Mouse (Mus musculus) liver, embryonic 12.5 days (tissue): ENCODE data around the gene Coq8b. TPM values are rescaled to one million over a fixed set of nuclear protein-coding genes. Genes with fewer than 3 reads are reported as not detected.

Experiments used
- ATAC-seq: fragments of 200-750 bp; cut with Nextera tagmentation; 2 replicates; pipeline ENCODE4 v1.8.0; 2017; ENCODE audit warnings: moderate number of reproducible peaks, mild to moderate bottlenecking, moderate library complexity
- H3K27ac ChIP-seq: fragments of 300-500 bp; sonication (generic); 2 replicates; pipeline ENCODE4 v1.5.1; 2016; ENCODE audit warnings: mild to moderate bottlenecking
- H3K27me3 ChIP-seq: fragments of 300-500 bp; sonication (generic); replicated peaks from 2 replicates; pipeline ENCODE4 v1.6.1; 2016; ENCODE audit warnings: mild to moderate bottlenecking, moderate library complexity
- H3K36me3 ChIP-seq: fragments of 300-500 bp; sonication (generic); 2 replicates; pipeline ENCODE4 v1.6.1; 2016; ENCODE audit warnings: mild to moderate bottlenecking, moderate library complexity
- H3K4me1 ChIP-seq: fragments of 300-500 bp; sonication (generic); 2 replicates; pipeline ENCODE4 v1.6.1; 2016
- H3K4me2 ChIP-seq: fragments of 300-500 bp; sonication (generic); 2 replicates; pipeline ENCODE4 v1.6.1; 2016; ENCODE audit warnings: mild to moderate bottlenecking, moderate library complexity
- H3K4me3 ChIP-seq: fragments of 300-500 bp; sonication (generic); 2 replicates; pipeline ENCODE4 v1.5.1; 2016; ENCODE audit warnings: mild to moderate bottlenecking, moderate library complexity
- H3K9ac ChIP-seq: fragments of 300-500 bp; sonication (generic); 2 replicates; pipeline ENCODE4 v1.6.1; 2016; ENCODE audit warnings: mild to moderate bottlenecking, moderate library complexity
- H3K9me3 ChIP-seq: fragments of 300-500 bp; sonication (generic); replicated peaks from 2 replicates; pipeline ENCODE4 v1.6.1; 2016; ENCODE audit warnings: mild to moderate bottlenecking, moderate library complexity
- WGBS: fragments of 180-500 bp; shearing (Covaris S2); methylation state at CpG from one replicate; pipeline ENCODE4 v1.1.7; 2016; ENCODE audit not compliant: insufficient replicate concordance; 5-methylcytosine and 5-hydroxymethylcytosine counted together
- polyA plus RNA-seq: library from polyadenylated mRNA; unstranded; fragments of >200 nt; fragmentation: Nextera tagmentation; extraction: Ambion mirVana; gene quantifications from 2 replicates; pipeline ENCODE4 v1.2.1, GENCODE M21; 2016

Coq8b gene
- polyA plus RNA-seq, 1 experiment from 2014 or later, result 15.7 TPM

GRCm38 (mm10) chr7:27203730-27204449, 28.9 kb upstream of the Coq8b start:
- H3K27ac ChIP-seq, result no peak overlapping the region
- H3K4me2 ChIP-seq, result no peak overlapping the region
- WGBS, result 88% methylated on average over 8 of the region's 8 CpGs
- H3K9me3 ChIP-seq, result no peaks in the 10 kb centered on the region
- H3K27me3 ChIP-seq, result no peaks in the 10 kb centered on the region
- ATAC-seq, result no peak
- H3K36me3 ChIP-seq, result peaks cover 54% of the 10 kb centered on the region
- H3K4me1 ChIP-seq, result no peaks in the 10 kb centered on the region
- H3K4me3 ChIP-seq, result no peak overlapping the region
- no peak overlapping the region for H3K9ac ChIP-seq

GRCm38 (mm10) chr7:27212626-27213025, 20.2 kb upstream of the Coq8b start:
- Histone ChIP-seq H3K27ac (no peak overlapping the region), H3K4me3 (no peak overlapping the region), H3K9me3 (no peaks in the 10 kb centered on the region), H3K4me1 (no peaks in the 10 kb centered on the region), H3K9ac (0 out of 2 replicates have a peak overlapping the region, but pooled peaks have one; percentile 23), H3K4me2 (no peak overlapping the region), H3K27me3 (no peaks in the 10 kb centered on the region), H3K36me3 (peaks cover 89% of the 10 kb centered on the region)
- WGBS, result 62% methylated on average over 2 of the region's 2 CpGs
- no peak for ATAC-seq

- peaks cover 32% of the 10 kb centered on the region for H3K4me1 ChIP-seq
- H3K4me2 ChIP-seq, result no peak overlapping the region
- ATAC-seq, result no peak
- no peak overlapping the region for H3K27ac ChIP-seq
- no peaks in the 10 kb centered on the region for H3K27me3 ChIP-seq
- H3K9ac ChIP-seq, result no peak overlapping the region
- H3K9me3 ChIP-seq, result no peaks in the 10 kb centered on the region
- no peak overlapping the region for H3K4me3 ChIP-seq
- 75% methylated on average over 7 of the region's 7 CpGs for WGBS
- H3K36me3 ChIP-seq, result peaks cover 64% of the 10 kb centered on the region
These were observed 14.2 kb upstream of the Coq8b start for GRCm38 (mm10) chr7:27218586-27218985.

GRCm38 (mm10) chr7:27219937-27220336, 12.9 kb upstream of the Coq8b start:
- ATAC-seq, result peak; percentile 25; the same call in 1 of the 2 replicates

GRCm38 (mm10) chr7:27221939-27222338, 10.9 kb upstream of the Coq8b start:
- WGBS, result 75% methylated on average over 6 of the region's 6 CpGs
- Histone ChIP-seq H3K4me2 (0 out of 2 replicates have a peak overlapping the region, but pooled peaks have one; percentile 43), H3K4me1 (peaks cover 65% of the 10 kb centered on the region), H3K27ac (peak overlapping the region; percentile 62), H3K36me3 (peaks cover 44% of the 10 kb centered on the region), H3K9ac (no peak overlapping the region), H3K27me3 (no peaks in the 10 kb centered on the region), H3K9me3 (no peaks in the 10 kb centered on the region), H3K4me3 (no peak overlapping the region)
- no peak for ATAC-seq

More at GRCm38 (mm10) chr7:27219937-27220336, 12.9 kb upstream of the Coq8b start:
- Histone ChIP-seq H3K9me3 (no peaks in the 10 kb centered on the region), H3K36me3 (peaks cover 58% of the 10 kb centered on the region), H3K27me3 (no peaks in the 10 kb centered on the region), H3K27ac (no peak overlapping the region), H3K4me1 (peaks cover 45% of the 10 kb centered on the region), H3K4me2 (no peak overlapping the region), H3K9ac (no peak overlapping the region), H3K4me3 (no peak overlapping the region)
- 78% methylated on average over 11 of the region's 11 CpGs for WGBS

- ATAC-seq, result peak; percentile 81
- Histone ChIP-seq H3K36me3 (peaks cover 38% of the 10 kb centered on the region), H3K9ac (peak overlapping the region; percentile 29; the same call in 1 of the 2 replicates)
These were observed 10.3 kb upstream of the Coq8b start for GRCm38 (mm10) chr7:27222538-27222937.

GRCm38 (mm10) chr7:27224877-27225575, 7.8 kb upstream of the Coq8b start:
- ATAC-seq, result no peak
- Histone ChIP-seq H3K4me3 (no peak overlapping the region), H3K27me3 (no peaks in the 10 kb centered on the region), H3K4me1 (peaks cover 83% of the 10 kb centered on the region), H3K9me3 (no peaks in the 10 kb centered on the region), H3K36me3 (peaks cover 17% of the 10 kb centered on the region), H3K9ac (no peak overlapping the region), H3K27ac (0 out of 2 replicates have a peak overlapping the region, but pooled peaks have one; percentile 21), H3K4me2 (peak overlapping the region; percentile 92)
- WGBS, result 81% methylated on average over 11 of the region's 11 CpGs

More at GRCm38 (mm10) chr7:27222538-27222937, 10.3 kb upstream of the Coq8b start:
- Histone ChIP-seq H3K4me1 (peaks cover 71% of the 10 kb centered on the region), H3K27ac (peak overlapping the region; percentile 62), H3K9me3 (no peaks in the 10 kb centered on the region), H3K4me2 (peak overlapping the region; percentile 43), H3K27me3 (no peaks in the 10 kb centered on the region), H3K4me3 (no peak overlapping the region)
- WGBS, result 40% methylated on average over 1 of the region's 1 CpGs

GRCm38 (mm10) chr7:27227276-27227675, 5.5 kb upstream of the Coq8b start:
- no peak for ATAC-seq
- Histone ChIP-seq H3K9ac (peak overlapping the region; percentile 84), H3K4me2 (peak overlapping the region; percentile 92), H3K27me3 (no peaks in the 10 kb centered on the region), H3K27ac (no peak overlapping the region), H3K4me3 (peak overlapping the region; percentile 70), H3K9me3 (no peaks in the 10 kb centered on the region), H3K36me3 (peaks cover 7% of the 10 kb centered on the region), H3K4me1 (peaks cover 79% of the 10 kb centered on the region)
- WGBS, result 37% methylated on average over 9 of the region's 9 CpGs

GRCm38 (mm10) chr7:27227676-27228075, 5.1 kb upstream of the Coq8b start:
- Histone ChIP-seq H3K9ac (peak overlapping the region; percentile 84), H3K27me3 (no peaks in the 10 kb centered on the region), H3K9me3 (no peaks in the 10 kb centered on the region), H3K27ac (peak overlapping the region; percentile 80), H3K4me3 (peak overlapping the region; percentile 70), H3K4me1 (peaks cover 79% of the 10 kb centered on the region), H3K36me3 (peaks cover 7% of the 10 kb centered on the region), H3K4me2 (peak overlapping the region; percentile 92)
- WGBS, result 7% methylated on average over 10 of the region's 10 CpGs
- peak; percentile 3; the same call in 1 of the 2 replicates for ATAC-seq

GRCm38 (mm10) chr7:27228281-27228821, 4.5 kb upstream of the Coq8b start, which contains the start of gene Itpkc:
Gene Itpkc (minus strand): TSS chr7:27228661.
- under 1% methylated on average over 49 of the region's 49 CpGs for WGBS
- peak within 1 kb of the TSS; percentile 92 for H3K4me2 ChIP-seq
- H3K9ac ChIP-seq, result peak within 1 kb of the TSS; percentile 84
- H3K9me3 ChIP-seq, result no peaks in the 10 kb centered on the region
- H3K36me3 ChIP-seq, result peaks cover 7% of the 10 kb centered on the region
- H3K4me1 ChIP-seq, result peaks cover 74% of the 10 kb centered on the region
- H3K27ac ChIP-seq, result peak within 1 kb of the TSS; percentile 80
- H3K27me3 ChIP-seq, result no peaks in the 10 kb centered on the region
- H3K4me3 ChIP-seq, result peak within 1 kb of the TSS; percentile 70
- peak; percentile 81 for ATAC-seq

- H3K27me3 ChIP-seq, result no peaks in the 10 kb centered on the region
- peak overlapping the region; percentile 84 for H3K9ac ChIP-seq
- 24% methylated on average over 6 of the region's 6 CpGs for WGBS
- peaks cover 74% of the 10 kb centered on the region for H3K4me1 ChIP-seq
- H3K9me3 ChIP-seq, result no peaks in the 10 kb centered on the region
- no peak for ATAC-seq
- H3K27ac ChIP-seq, result peak overlapping the region; percentile 80
- peak overlapping the region; percentile 92 for H3K4me2 ChIP-seq
- H3K36me3 ChIP-seq, result peaks cover 7% of the 10 kb centered on the region
- H3K4me3 ChIP-seq, result peak overlapping the region; percentile 70
These were observed 4.0 kb upstream of the Coq8b start for GRCm38 (mm10) chr7:27228865-27229264.

- 55% methylated on average over 4 of the region's 4 CpGs for WGBS
- Histone ChIP-seq H3K9ac (no peak overlapping the region), H3K4me2 (no peak overlapping the region), H3K4me1 (peaks cover 60% of the 10 kb centered on the region), H3K27me3 (no peaks in the 10 kb centered on the region), H3K4me3 (no peak overlapping the region), H3K27ac (no peak overlapping the region), H3K9me3 (no peaks in the 10 kb centered on the region), H3K36me3 (no peaks in the 10 kb centered on the region)
- no peak for ATAC-seq
These were observed 2.0 kb upstream of the Coq8b start for GRCm38 (mm10) chr7:27230781-27231180.
